ENCODE assay signal across 11 mouse cellular contexts in the genomic region with DNA sequence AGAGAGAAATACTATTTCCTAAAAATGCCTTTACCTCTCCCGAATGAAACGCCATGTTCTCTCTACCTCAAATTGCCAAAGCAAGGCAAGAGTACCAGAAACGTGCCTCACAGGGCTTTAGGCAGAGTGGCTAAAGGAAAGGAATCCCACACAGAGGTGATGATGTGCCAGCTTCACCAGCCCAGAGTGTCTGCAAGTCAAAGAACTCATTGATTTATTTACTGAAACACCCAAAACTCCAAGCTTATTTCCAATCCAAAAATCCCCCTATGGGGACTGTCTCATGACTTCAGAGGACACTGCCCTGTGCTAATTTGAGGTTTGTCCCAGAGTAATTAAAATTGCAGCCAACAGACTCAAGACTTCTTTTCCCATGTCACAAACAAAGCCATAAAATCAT.
DNase-seq lines count a peak whose midpoint lies in the region; ATAC-seq and TF ChIP-seq lines count a peak whose summit lies in the region.
"Had no signal": no experiment of that assay in that cellular context is flagged by ENCODE, and none has a peak within 500 bp of the region (broad histone marks: within the 10 kb centered on the region; RNA-seq: fewer than 3 reads in every experiment).

No protein-coding gene starts in this region.

- H3K9ac ChIP-seq in intestine, embryonic 16.5 days (ENCODE audit: low read depth, low read length), result no peak overlapping the region
- H3K9ac ChIP-seq in intestine, embryonic 15.5 days, result no peak overlapping the region
- H3K9ac ChIP-seq in lung, postnatal 0 days (replicated peaks; ENCODE audit: low read depth), result peak overlapping the region; percentile 71
- H3K9ac ChIP-seq in heart, embryonic 16.5 days (ENCODE audit: low read length), result peak overlapping the region; percentile 61
- H3K9ac ChIP-seq: forebrain, embryonic 15.5 days had no signal

- no peaks in the 10 kb centered on the region for H3K4me1 ChIP-seq in intestine, embryonic 16.5 days (ENCODE audit: control insufficient read depth, insufficient read depth, low read length)
- H3K4me1 ChIP-seq in intestine, embryonic 15.5 days (replicated peaks), result no peaks in the 10 kb centered on the region
- no peaks in the 10 kb centered on the region for H3K4me1 ChIP-seq in lung, postnatal 0 days (ENCODE audit: insufficient read depth, low read depth, low read length)
- H3K4me1 ChIP-seq in heart, embryonic 16.5 days (ENCODE audit: control insufficient read depth, insufficient read depth, low read length), result no peaks in the 10 kb centered on the region; the same call in 1 of the 2 replicates
- H3K4me1 ChIP-seq in olfactory bulb, adult 2 months (ENCODE audit: control insufficient read depth, insufficient read depth, low read length), result no peaks in the 10 kb centered on the region; the same call in 1 of the 2 replicates
- H3K4me1 ChIP-seq: forebrain, embryonic 15.5 days had no signal

- H3K36me3 ChIP-seq in intestine, embryonic 16.5 days (ENCODE audit: control insufficient read depth, insufficient read depth, low read length), result no peaks in the 10 kb centered on the region
- no peaks in the 10 kb centered on the region for H3K36me3 ChIP-seq in intestine, embryonic 15.5 days
- no peaks in the 10 kb centered on the region for H3K36me3 ChIP-seq in lung, postnatal 0 days (ENCODE audit: insufficient read depth, low read length)
- no peaks in the 10 kb centered on the region for H3K36me3 ChIP-seq in heart, embryonic 16.5 days (ENCODE audit: control insufficient read depth, insufficient read depth)
- H3K36me3 ChIP-seq: forebrain, embryonic 15.5 days had no signal

- H3K27ac ChIP-seq in intestine, embryonic 16.5 days (ENCODE audit: low read length), result no peak overlapping the region
- H3K27ac ChIP-seq in intestine, embryonic 15.5 days, result no peak overlapping the region
- peak overlapping the region; percentile 88 for H3K27ac ChIP-seq in lung, postnatal 0 days (ENCODE audit: low read length)
- peak overlapping the region; percentile 24; the same call in 1 of the 2 replicates for H3K27ac ChIP-seq in heart, embryonic 16.5 days (ENCODE audit: low read length)
- H3K27ac ChIP-seq in olfactory bulb, adult 2 months (ENCODE audit: insufficient read depth, low read depth, low read length), result 0 out of 2 replicates have a peak overlapping the region, but pooled peaks have one; percentile 10
- H3K27ac ChIP-seq: forebrain, embryonic 15.5 days had no signal

- H3K4me2 ChIP-seq in intestine, embryonic 16.5 days (ENCODE audit: low read depth, low read length), result no peak overlapping the region
- H3K4me2 ChIP-seq in intestine, embryonic 15.5 days (replicated peaks), result no peak overlapping the region
- H3K4me2 ChIP-seq in lung, postnatal 0 days (replicated peaks; ENCODE audit: low read depth, low read length), result peak overlapping the region; percentile 48; the same call in 1 of the 2 replicates
- peak overlapping the region; percentile 44 for H3K4me2 ChIP-seq in heart, embryonic 16.5 days (ENCODE audit: low read depth, low read length)
- H3K4me2 ChIP-seq: forebrain, embryonic 15.5 days had no signal

- TF ChIP-seq POLR2A in olfactory bulb, adult 2 months (IDR thresholded peaks at IDR 0.05; ENCODE audit: insufficient read depth, low read depth, low read length), result no peak

- TF ChIP-seq EP300 in lung, postnatal 0 days (IDR thresholded peaks at IDR 0.05), result no peak

- no peak for TF ChIP-seq CTCF in lung, postnatal 0 days (IDR thresholded peaks at IDR 0.05)
- no peak for TF ChIP-seq CTCF in olfactory bulb, adult 2 months (IDR thresholded peaks at IDR 0.05; ENCODE audit: insufficient read depth, low read depth, low read length)

- peak overlapping the region; percentile 3; the same call in 1 of the 2 replicates for H3K4me3 ChIP-seq in intestine, embryonic 16.5 days (ENCODE audit: low read length)
- H3K4me3 ChIP-seq in intestine, embryonic 15.5 days (replicated peaks), result no peak overlapping the region
- H3K4me3 ChIP-seq in lung, postnatal 0 days (ENCODE audit: low read depth, low read length), result peak overlapping the region; percentile 44
- H3K4me3 ChIP-seq in heart, embryonic 16.5 days (ENCODE audit: low read length), result peak overlapping the region; percentile 33
- no peak overlapping the region for H3K4me3 ChIP-seq in olfactory bulb, adult 2 months (ENCODE audit: insufficient read depth, low read depth, low read length)
- H3K4me3 ChIP-seq: forebrain, embryonic 15.5 days had no signal

- DNase-seq in lung, postnatal 0 days (ENCODE audit: low spot score), result no peak
- no peak for DNase-seq in lung, adult 18-20 months
- DNase-seq in spleen, adult 18-20 months, result no peak
- DNase-seq in T-cell, adult 2 months (ENCODE audit: low spot score), result no peak
- DNase-seq: cerebellum, adult 2 months; gastrocnemius, postnatal 36 days had no signal

- 83% methylated on average over 3 of the region's 3 CpGs for WGBS in intestine, embryonic 16.5 days
- 77% methylated on average over 3 of the region's 3 CpGs for WGBS in intestine, embryonic 15.5 days
- 53% methylated on average over 3 of the region's 3 CpGs for WGBS in lung, postnatal 0 days
- WGBS in heart, embryonic 16.5 days, result 62% methylated on average over 3 of the region's 3 CpGs
- WGBS in olfactory bulb, adult 2 months, result 81% methylated on average over 3 of the region's 3 CpGs

- no peaks in the 10 kb centered on the region for H3K27me3 ChIP-seq in intestine, embryonic 16.5 days (replicated peaks; ENCODE audit: control insufficient read depth, insufficient read depth, low read length)
- H3K27me3 ChIP-seq in intestine, embryonic 15.5 days (replicated peaks), result no peaks in the 10 kb centered on the region
- H3K27me3 ChIP-seq in lung, postnatal 0 days (replicated peaks; ENCODE audit: insufficient read depth, low read length), result no peaks in the 10 kb centered on the region
- no peaks in the 10 kb centered on the region for H3K27me3 ChIP-seq in heart, embryonic 16.5 days (ENCODE audit: control insufficient read depth, insufficient read depth, low read length)
- H3K27me3 ChIP-seq: forebrain, embryonic 15.5 days had no signal

- no peaks in the 10 kb centered on the region for H3K9me3 ChIP-seq in intestine, embryonic 16.5 days (ENCODE audit: control insufficient read depth, low read length)
- H3K9me3 ChIP-seq in intestine, embryonic 15.5 days, result no peaks in the 10 kb centered on the region
- H3K9me3 ChIP-seq in lung, postnatal 0 days (ENCODE audit: low read length), result no peaks in the 10 kb centered on the region
- H3K9me3 ChIP-seq in heart, embryonic 16.5 days (replicated peaks; ENCODE audit: control insufficient read depth, low read length), result no peaks in the 10 kb centered on the region
- H3K9me3 ChIP-seq: forebrain, embryonic 15.5 days had no signal

- no peak for ATAC-seq in intestine, embryonic 16.5 days
- no peak for ATAC-seq in intestine, embryonic 15.5 days
- no peak for ATAC-seq in lung, postnatal 0 days
- ATAC-seq in heart, embryonic 16.5 days (replicated peaks; ENCODE audit: extremely low read depth, insufficient read depth, low FRiP score), result no peak
- ATAC-seq: forebrain, embryonic 15.5 days had no signal

Comparison
In these comparisons a context has a peak if more than half of its experiments do, and no peak if none do; other contexts are left out.
1. H3K4me3 ChIP-seq: peak in intestine, embryonic 16.5 days (single experiment), lung, postnatal 0 days (single experiment) and heart, embryonic 16.5 days (single experiment); none in intestine, embryonic 15.5 days (single experiment) and olfactory bulb, adult 2 months (single experiment).
2. H3K27ac ChIP-seq: peak in lung, postnatal 0 days (single experiment), heart, embryonic 16.5 days (single experiment) and olfactory bulb, adult 2 months (single experiment); none in intestine, embryonic 16.5 days (single experiment) and intestine, embryonic 15.5 days (single experiment).
3. H3K4me2 ChIP-seq: peak in lung, postnatal 0 days (single experiment) and heart, embryonic 16.5 days (single experiment); none in intestine, embryonic 16.5 days (single experiment) and intestine, embryonic 15.5 days (single experiment).
4. H3K9ac ChIP-seq: peak in lung, postnatal 0 days (single experiment) and heart, embryonic 16.5 days (single experiment); none in intestine, embryonic 16.5 days (single experiment) and intestine, embryonic 15.5 days (single experiment).